Mouse (Mus musculus) megakaryocyte, embryonic 14.5 days (primary cell): Measurements from ENCODE around the gene Ranbp3l.

Source experiments
- FLI1 ChIP-seq: IDR thresholded peaks from 2 replicates; pipeline ENCODE4 v1.6.1; 2012; ENCODE audit warnings: low read length, inconsistent platforms, mixed read lengths
- GATA1 ChIP-seq: IDR thresholded peaks from 3 replicates; pipeline ENCODE4 v1.6.1; 2012; ENCODE audit warnings: mixed read lengths, low read length, inconsistent platforms, borderline replicate concordance

DNA sequence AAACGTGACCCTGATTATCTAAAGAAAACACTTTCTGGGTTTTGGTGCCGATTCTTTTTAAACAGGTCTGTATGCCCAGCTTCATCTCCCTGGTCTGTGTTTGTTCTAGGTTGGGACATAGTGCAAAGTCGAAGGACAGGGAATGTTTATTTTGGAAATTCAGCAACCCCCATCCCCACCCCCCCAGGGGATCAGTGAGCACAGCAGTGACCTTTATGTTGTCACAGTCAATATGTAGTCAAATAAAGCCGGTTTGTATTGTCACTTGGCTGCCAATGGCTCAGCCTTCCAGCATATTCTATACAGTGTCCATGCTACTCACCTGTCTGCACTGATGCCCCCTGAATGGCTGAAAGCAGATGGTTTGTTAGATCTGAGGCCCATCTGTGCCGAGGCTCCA lies 146.8 kb downstream of the Ranbp3l start:
- no peak for TF ChIP-seq FLI1
- TF ChIP-seq GATA1: no peak
